Mouse (Mus musculus) adrenal gland, adult 18-20 months (tissue): ENCODE measurements at regions not wholly inside any gene's neighbourhood (a gene's known extent, or its start where the extent isn't known, plus 50 kb on each side); places are given as distances from the start of the nearest gene placed in this dataset.

Source experiments
- DNase-seq, 2 experiments: peaks; one replicate each; pipeline ENCODE4 v3.0.0; 2021 to 2022; ENCODE audit warnings: low spot score in 2 of 2

GRCm38 (mm10) chr9:26549551-26549950 is 184.0 kb upstream of the B3gat1 start:
- no peak for DNase-seq

- no peak for DNase-seq
These were observed 157.5 kb upstream of the B3gat1 start for GRCm38 (mm10) chr9:26575990-26576389.

- DNase-seq, result no peak
These were observed 131.5 kb upstream of the B3gat1 start for GRCm38 (mm10) chr9:26601979-26602378.

- DNase-seq, result no peak
These were observed 129.0 kb upstream of the B3gat1 start for GRCm38 (mm10) chr9:26604552-26604951.

- no peak for DNase-seq
These were observed 121.7 kb upstream of the B3gat1 start for GRCm38 (mm10) chr9:26611711-26612437.

DNA sequence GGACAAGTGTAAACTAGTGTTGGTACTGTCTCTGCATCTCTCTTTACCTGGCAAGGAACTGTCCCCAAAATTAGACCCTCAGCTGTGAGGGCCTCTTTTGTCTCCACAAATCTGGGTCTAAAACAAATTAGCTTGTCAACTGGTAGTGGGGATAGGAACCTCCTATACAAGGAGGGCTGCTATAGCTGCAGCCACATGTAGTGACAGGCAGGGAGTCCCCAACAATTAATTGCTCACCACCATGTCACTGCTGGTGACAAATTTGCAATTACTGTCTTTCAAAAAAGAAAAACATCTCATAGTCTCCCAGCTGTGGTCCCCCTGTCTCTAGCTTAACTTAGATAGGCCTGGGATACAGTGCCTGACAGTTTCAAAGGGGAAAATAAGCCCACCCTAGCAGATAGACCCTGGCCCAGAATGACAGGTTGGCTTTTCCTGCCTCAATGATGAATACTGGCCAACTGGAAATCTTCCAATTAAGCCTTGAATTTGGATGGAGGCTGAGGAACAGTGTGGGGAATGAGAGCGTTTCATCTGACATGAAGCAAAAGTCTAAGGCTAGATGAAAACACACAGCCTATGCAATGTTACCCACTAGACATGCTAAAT is 110.6 kb upstream of the B3gat1 start:
- no peak for DNase-seq

DNA sequence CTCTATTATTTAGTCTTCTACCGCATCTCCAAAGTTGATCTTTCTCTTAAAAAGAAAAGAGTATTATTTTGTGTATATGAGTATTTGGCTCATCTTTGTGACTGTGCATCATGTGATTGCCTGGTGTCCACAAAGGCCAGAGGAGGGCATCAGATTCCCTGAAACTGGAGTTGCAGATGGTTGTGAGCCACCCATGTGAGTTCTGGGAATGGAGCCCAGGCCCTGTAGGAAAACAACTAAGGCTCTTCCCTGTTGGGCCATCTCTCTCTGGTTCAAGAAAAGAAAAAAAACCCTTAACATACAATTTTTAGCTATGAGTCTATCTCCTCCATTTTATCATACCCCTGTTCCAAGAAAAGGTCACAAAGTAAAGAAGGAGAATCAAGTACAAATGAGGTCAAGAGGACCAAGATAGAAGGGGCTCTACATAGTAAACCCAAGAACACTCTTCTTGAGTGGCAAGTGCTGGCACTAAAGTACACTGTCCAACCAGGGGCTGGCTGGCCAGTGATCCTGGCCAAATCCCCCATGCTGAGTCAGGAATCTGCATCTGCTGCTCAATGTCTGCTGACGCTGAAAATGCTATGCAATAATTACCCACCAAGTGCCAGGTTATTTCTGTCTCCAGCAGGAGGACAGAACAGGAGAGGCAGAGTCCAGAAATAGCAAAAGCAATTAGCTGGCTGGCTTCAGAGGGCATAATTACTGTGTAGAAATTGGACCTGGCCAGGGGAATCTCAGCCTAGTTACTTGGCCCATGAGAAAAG is 108.2 kb upstream of the B3gat1 start:
- DNase-seq, result no peak

- no peak for DNase-seq
These were observed 100.5 kb upstream of the B3gat1 start for GRCm38 (mm10) chr9:26632891-26633650.

- no peak for DNase-seq
These were observed 98.3 kb upstream of the B3gat1 start for GRCm38 (mm10) chr9:26635211-26635610.

DNA sequence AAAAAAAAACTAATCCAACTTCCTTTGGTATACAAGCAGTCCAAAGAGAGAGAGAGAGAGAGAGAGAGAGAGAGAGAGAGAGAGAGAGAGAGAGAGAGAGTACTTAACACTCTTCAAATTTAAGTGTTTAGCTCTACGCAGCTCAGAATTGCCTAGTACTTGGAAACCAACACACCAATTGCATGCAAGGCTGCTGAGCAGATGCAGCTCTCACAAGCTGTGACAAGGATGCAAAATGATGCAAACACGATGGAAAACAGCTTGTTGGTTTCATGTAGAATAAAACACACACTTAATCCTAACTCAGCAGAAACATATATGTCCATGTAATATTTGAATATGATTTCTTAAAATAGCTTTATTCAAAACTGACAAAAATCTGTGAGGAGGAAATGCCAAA is 94.9 kb upstream of the B3gat1 start:
- no peak for DNase-seq

- no peak for DNase-seq
These were observed 91.2 kb upstream of the B3gat1 start for GRCm38 (mm10) chr9:26642302-26642701.

GRCm38 (mm10) chr9:26642831-26643230 is 90.7 kb upstream of the B3gat1 start:
- no peak for DNase-seq

DNA sequence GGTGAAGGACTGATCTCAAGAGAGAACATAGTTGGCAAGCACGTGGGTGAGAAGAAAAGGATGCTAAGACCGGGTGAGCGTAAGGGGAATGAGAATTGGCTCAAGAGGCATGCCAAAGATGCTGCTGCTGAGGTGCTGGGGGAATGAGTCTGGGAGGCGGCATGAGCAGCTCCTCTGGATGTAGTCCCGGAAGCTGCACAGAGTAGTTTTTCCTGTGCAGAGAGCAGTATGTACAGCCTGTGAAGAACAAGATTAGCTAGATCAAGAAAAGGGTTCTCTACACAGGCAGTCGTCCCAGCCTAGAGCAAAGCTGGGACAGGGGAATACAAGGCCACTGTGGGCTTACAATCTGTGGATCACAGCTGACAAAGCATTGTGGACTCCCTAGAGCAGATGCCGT is 84.0 kb upstream of the B3gat1 start:
- no peak for DNase-seq

GRCm38 (mm10) chr9:26652920-26653319 is 80.6 kb upstream of the B3gat1 start:
- DNase-seq, result no peak

- no peak for DNase-seq
These were observed 74.2 kb upstream of the B3gat1 start for GRCm38 (mm10) chr9:26659366-26659765.

DNA sequence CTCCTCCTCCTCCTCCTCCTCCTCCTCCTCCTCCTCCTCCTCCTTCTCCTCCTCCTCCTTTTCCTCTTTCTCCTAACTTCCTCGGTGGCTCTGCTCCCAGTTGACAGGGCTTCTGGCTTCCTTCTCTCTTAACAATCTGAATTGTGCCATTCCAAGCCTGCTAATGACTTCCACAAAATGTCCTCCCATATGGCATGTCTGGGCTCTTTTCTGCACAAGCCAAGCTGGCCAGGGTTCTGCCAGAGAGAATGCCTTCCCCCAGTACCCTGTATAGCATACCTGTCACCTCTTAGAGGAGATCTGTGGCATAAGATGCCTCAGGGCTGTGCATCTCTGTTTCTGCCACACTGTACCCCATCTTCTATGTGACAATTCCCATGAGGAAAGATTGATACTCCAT is 70.0 kb upstream of the B3gat1 start:
- DNase-seq, result no peak

DNA sequence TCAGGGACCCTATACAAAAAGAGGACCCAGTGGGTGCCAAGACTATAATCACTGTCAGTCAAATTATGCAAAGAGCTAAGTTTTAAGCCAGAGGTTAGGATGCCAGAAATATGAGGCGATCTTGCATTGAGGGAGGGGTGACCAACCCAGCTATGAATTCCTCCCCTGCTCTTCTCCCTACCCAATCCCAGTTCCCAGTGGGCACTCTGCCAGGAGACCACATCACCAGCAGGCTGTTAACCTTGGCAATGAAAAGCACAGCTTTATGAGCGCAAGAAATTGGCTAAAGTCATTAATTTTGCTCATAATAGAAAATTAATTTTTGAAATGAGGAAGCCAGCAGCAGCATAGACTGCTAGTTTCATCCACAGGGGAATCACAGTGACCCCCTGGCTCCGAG is 65.7 kb upstream of the B3gat1 start:
- no peak for DNase-seq

DNA sequence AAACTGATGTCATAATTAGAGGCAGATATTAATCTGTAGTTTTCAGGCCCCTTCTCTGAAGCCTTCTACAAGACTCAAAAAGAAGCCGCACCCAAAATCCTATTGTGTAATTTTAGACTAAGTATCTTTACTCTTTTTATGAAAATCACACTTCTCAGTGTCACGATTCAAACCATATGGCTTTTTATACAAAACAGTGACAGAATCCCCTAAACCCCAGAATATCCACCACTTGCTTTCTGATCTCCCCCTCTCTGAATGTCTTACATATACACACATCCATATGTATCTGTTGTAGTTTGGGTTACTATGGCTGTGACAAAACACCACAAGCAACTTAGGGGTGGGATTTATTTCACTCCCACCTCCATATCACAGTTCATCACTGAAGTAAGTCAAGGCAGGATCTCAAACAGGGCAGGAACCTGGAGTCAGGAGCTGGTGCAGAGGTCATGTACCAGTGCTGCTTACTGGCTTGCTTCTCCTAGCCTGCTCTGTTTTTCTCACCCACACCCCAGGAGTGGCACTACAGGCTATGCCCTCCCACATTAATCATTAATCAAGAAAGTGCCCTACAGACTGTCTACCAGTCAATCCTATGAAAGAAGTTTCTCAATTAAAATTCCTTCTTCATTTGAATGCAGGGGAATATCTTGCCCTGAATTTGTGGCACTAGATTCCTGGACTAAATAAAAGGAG is 59.3 kb upstream of the B3gat1 start:
- no peak for DNase-seq

GRCm38 (mm10) chr9:26678288-26678687 is 55.2 kb upstream of the B3gat1 start:
- no peak for DNase-seq

DNA sequence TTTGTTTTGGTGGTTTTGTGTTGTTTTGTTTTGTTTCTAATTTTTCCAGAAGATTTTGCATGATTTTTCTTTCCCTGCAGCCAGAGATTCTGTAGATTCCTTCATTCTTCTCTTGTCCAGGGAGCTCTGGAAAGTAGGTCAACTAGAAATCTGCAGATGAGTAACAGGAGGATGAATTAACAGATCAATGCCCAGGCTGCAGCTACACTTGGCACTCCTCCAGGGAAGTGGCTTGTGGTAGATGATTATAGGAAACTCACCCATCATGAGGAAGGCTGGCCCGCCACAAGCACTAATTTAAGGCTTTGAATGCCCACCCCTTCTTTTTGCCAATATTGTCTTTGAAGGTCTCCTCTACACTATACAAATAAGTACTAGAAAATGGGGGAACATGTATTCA is 52.0 kb upstream of the B3gat1 start:
- DNase-seq, result no peak
